Mouse (Mus musculus) kidney, embryonic 15.5 days (tissue): ENCODE measurements around the gene Aaas. TPM values are rescaled to one million over a fixed set of nuclear protein-coding genes. Genes with fewer than 3 reads are reported as not detected.

Source experiments
- ATAC-seq: fragments of 200-750 bp; cut with Nextera tagmentation; replicated peaks from 2 replicates; pipeline ENCODE4 v1.8.0; 2017; ENCODE audit warnings: moderate TSS enrichment; ENCODE audit not compliant: low FRiP score
- H3K27ac ChIP-seq: fragments of 300-500 bp; sonication (generic); 2 replicates; pipeline ENCODE4 v1.5.1; 2015; ENCODE audit warnings: mild to moderate bottlenecking, inconsistent platforms
- H3K27me3 ChIP-seq: fragments of 300-500 bp; sonication (generic); 2 replicates; pipeline ENCODE4 v1.6.1; 2015; ENCODE audit warnings: inconsistent platforms
- H3K36me3 ChIP-seq: fragments of 300-500 bp; sonication (generic); 2 replicates; pipeline ENCODE4 v1.6.1; 2015; ENCODE audit warnings: inconsistent platforms
- H3K4me1 ChIP-seq: fragments of 300-500 bp; sonication (generic); 2 replicates; pipeline ENCODE4 v1.6.1; 2015; ENCODE audit warnings: inconsistent platforms
- H3K4me2 ChIP-seq: fragments of 300-500 bp; sonication (generic); 2 replicates; pipeline ENCODE4 v1.6.1; 2015; ENCODE audit warnings: moderate library complexity, mild to moderate bottlenecking, inconsistent platforms
- H3K4me3 ChIP-seq: fragments of 300-500 bp; sonication (generic); replicated peaks from 2 replicates; pipeline ENCODE4 v1.5.1; 2015; ENCODE audit warnings: mild to moderate bottlenecking, inconsistent platforms
- H3K9ac ChIP-seq: fragments of 300-500 bp; sonication (generic); 2 replicates; pipeline ENCODE4 v1.6.1; 2015; ENCODE audit warnings: mild to moderate bottlenecking, inconsistent platforms
- H3K9me3 ChIP-seq: fragments of 300-500 bp; sonication (generic); replicated peaks from 2 replicates; pipeline ENCODE4 v1.6.1; 2016; ENCODE audit warnings: inconsistent platforms
- WGBS: fragments of 180-500 bp; shearing (Covaris S2); methylation state at CpG from one replicate; pipeline ENCODE4 v1.1.7; 2015; ENCODE audit warnings: mixed read lengths; 5-methylcytosine and 5-hydroxymethylcytosine counted together
- polyA plus RNA-seq: library from polyadenylated mRNA; unstranded; fragments of >200 nt; fragmentation: Nextera tagmentation; extraction: Ambion mirVana; gene quantifications from 2 replicates; pipeline ENCODE4 v1.2.1, GENCODE M21; 2015

Aaas gene
- polyA plus RNA-seq = 83.2 and 83.7 TPM in 2 replicates

GRCm38 (mm10) chr15:102350138-102350941 is at the start of gene Aaas:
Gene Aaas, minus strand, starts transcription at chr15:102350771.
- WGBS = under 1% methylated on average over 56 of the region's 56 CpGs

GRCm38 (mm10) chr15:102399229-102400221 is 49.0 kb upstream of the Aaas start:
- Histone ChIP-seq H3K4me2 (peak overlapping the region; percentile 78), H3K36me3 (no peaks in the 10 kb centered on the region), H3K4me1 (peaks cover 37% of the 10 kb centered on the region), H3K9me3 (no peaks in the 10 kb centered on the region), H3K27me3 (no peaks in the 10 kb centered on the region), H3K4me3 (peak overlapping the region; percentile 48), H3K9ac (peak overlapping the region; percentile 53), H3K27ac (peak overlapping the region; percentile 98)
- WGBS = 1% methylated on average over 34 of the region's 34 CpGs
- ATAC-seq = peak; percentile 85

More at GRCm38 (mm10) chr15:102350138-102350941, at the start of gene Aaas:
- peak within 1 kb of the TSS; percentile 80 for H3K4me3 ChIP-seq
- peak within 1 kb of the TSS; percentile 84 for H3K9ac ChIP-seq
- peak within 1 kb of the TSS; percentile 89 for H3K4me2 ChIP-seq
- peaks cover 27% of the 10 kb centered on the region for H3K36me3 ChIP-seq
- no peaks in the 10 kb centered on the region for H3K9me3 ChIP-seq
- peaks cover 15% of the 10 kb centered on the region for H3K4me1 ChIP-seq
- H3K27ac ChIP-seq = peak within 1 kb of the TSS; percentile 85
- peak; percentile 80 for ATAC-seq
- no peaks in the 10 kb centered on the region for H3K27me3 ChIP-seq

DNA sequence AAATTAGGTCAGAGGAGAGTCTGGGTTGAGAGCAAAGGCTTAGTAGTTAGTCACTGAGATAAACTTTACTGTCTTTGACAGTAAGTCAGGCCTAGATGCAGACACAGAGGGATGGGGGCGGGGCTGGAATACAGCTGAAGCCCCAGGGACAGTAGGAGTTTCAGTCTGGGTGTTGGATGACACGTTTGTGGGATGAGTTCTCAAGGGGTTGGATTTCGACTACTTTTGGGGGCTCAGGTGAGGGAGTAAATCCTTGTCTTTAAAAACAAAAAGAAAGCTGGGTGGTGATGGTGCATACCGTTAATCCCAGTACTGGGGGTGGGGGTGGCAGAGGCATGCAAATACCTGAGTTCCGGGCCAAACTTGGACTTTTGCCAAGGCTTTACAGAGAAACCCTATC is 48.1 kb upstream of the Aaas start:
- 14% methylated on average over 5 of the region's 5 CpGs for WGBS
- Histone ChIP-seq H3K4me1 (peaks cover 44% of the 10 kb centered on the region), H3K36me3 (no peaks in the 10 kb centered on the region), H3K4me3 (peak overlapping the region; percentile 48), H3K9ac (no peak overlapping the region), H3K4me2 (peak overlapping the region; percentile 78), H3K9me3 (no peaks in the 10 kb centered on the region), H3K27ac (peak overlapping the region; percentile 98), H3K27me3 (no peaks in the 10 kb centered on the region)
- 0 out of 2 replicates have a peak, but pooled peaks have one; percentile 37 for ATAC-seq

- H3K36me3 ChIP-seq = no peaks in the 10 kb centered on the region
- no peak overlapping the region for H3K4me3 ChIP-seq
- no peaks in the 10 kb centered on the region for H3K9me3 ChIP-seq
- H3K27me3 ChIP-seq = no peaks in the 10 kb centered on the region
- H3K27ac ChIP-seq = peak overlapping the region; percentile 57
- H3K4me1 ChIP-seq = peaks cover 43% of the 10 kb centered on the region
- H3K9ac ChIP-seq = no peak overlapping the region
- no peak overlapping the region for H3K4me2 ChIP-seq
- ATAC-seq = no peak; the same call in 1 of the 2 replicates
- WGBS = 6% methylated on average over 3 of the region's 3 CpGs
Observed at GRCm38 (mm10) chr15:102395061-102395460, 44.5 kb upstream of the Aaas start.

DNA sequence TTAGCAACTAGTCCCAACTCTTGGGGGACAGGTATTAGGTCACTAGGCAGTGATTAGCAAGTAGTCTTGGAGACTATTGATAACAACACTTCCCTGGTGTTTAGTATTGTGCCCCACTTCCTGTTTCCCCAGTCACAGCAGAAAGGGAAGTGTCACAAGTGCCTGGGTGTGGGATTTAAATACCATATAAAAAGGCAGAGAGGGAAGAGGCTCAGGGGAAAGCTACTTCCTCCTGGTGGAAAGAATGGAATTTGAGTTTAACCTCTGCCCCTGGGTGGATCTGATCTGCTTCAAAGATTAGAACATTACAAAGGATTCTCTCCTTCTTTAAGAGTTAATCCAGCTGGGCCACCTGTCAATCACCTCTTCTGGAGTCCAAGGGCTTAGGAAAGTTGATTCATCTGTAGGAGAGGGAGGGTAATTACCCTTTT is 43.0 kb upstream of the Aaas start:
- H3K4me2 ChIP-seq = no peak overlapping the region
- H3K27ac ChIP-seq = peak overlapping the region; percentile 72
- peaks cover 29% of the 10 kb centered on the region for H3K4me1 ChIP-seq
- no peaks in the 10 kb centered on the region for H3K36me3 ChIP-seq
- no peak overlapping the region for H3K4me3 ChIP-seq
- H3K9ac ChIP-seq = no peak overlapping the region
- no peak for ATAC-seq
- no peaks in the 10 kb centered on the region for H3K27me3 ChIP-seq
- H3K9me3 ChIP-seq = no peaks in the 10 kb centered on the region

GRCm38 (mm10) chr15:102392520-102392919 is 41.9 kb upstream of the Aaas start:
- H3K27ac ChIP-seq = no peak overlapping the region

DNA sequence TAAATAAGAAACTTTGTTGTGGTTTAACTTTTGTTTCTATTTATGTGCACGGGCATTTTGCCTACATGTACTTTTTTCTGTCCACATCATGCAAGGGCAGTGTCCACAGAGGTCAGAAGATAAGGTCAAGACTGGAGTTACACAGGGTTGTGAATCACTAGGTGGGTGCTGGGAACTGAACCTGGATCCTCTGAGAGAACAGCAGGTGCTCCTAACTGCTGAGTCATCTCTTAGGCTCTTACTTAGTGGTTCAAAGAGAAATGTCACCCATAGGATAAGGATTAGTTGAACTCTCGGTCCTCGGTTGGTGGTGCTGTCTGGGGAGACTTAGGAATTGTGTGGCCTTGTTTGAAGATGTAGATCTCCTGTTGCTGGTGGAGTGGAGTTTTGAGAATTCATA is 38.4 kb upstream of the Aaas start:
- WGBS = 90% methylated on average over 3 of the region's 3 CpGs

More at GRCm38 (mm10) chr15:102392520-102392919, 41.9 kb upstream of the Aaas start:
- Histone ChIP-seq H3K4me1 (peaks cover 24% of the 10 kb centered on the region), H3K9me3 (no peaks in the 10 kb centered on the region), H3K4me3 (no peak overlapping the region), H3K27me3 (no peaks in the 10 kb centered on the region), H3K4me2 (no peak overlapping the region), H3K36me3 (no peaks in the 10 kb centered on the region), H3K9ac (no peak overlapping the region)
- 57% methylated on average over 2 of the region's 2 CpGs for WGBS
- no peak for ATAC-seq

DNA sequence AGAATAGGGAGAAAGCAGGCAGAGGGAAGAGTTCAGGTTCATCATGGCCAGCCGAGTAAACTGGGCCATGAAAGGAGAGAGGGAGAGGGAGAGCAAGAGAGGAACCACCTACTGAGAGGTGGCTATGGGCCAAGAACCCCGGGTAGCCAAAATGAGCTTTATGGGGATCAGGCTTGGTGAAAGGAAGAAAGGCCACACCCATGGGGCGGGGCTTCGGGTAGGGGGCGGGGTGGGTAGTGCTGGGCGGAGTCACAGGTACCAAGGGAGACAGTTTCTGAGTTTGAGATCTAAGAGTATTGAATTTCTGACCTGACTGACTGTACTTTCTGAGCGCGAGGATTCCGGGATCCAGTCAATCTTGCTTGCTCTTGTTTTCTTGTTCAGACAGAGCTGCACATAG is 36.1 kb upstream of the Aaas start:
- no peak overlapping the region for H3K9ac ChIP-seq
- 47% methylated on average over 9 of the region's 9 CpGs for WGBS
- H3K4me3 ChIP-seq = no peak overlapping the region
- H3K27me3 ChIP-seq = no peaks in the 10 kb centered on the region
- no peaks in the 10 kb centered on the region for H3K9me3 ChIP-seq
- 0 out of 2 replicates have a peak, but pooled peaks cover 4% of the 10 kb centered on the region for H3K4me1 ChIP-seq
- H3K27ac ChIP-seq = no peak overlapping the region
- H3K4me2 ChIP-seq = no peak overlapping the region
- H3K36me3 ChIP-seq = no peaks in the 10 kb centered on the region
- no peak for ATAC-seq

More for the DNA sequence above, 38.4 kb upstream of the Aaas start:
- Histone ChIP-seq H3K9me3 (no peaks in the 10 kb centered on the region), H3K4me2 (no peak overlapping the region), H3K4me3 (no peak overlapping the region), H3K27me3 (no peaks in the 10 kb centered on the region), H3K36me3 (no peaks in the 10 kb centered on the region), H3K9ac (no peak overlapping the region), H3K27ac (no peak overlapping the region), H3K4me1 (peaks cover 13% of the 10 kb centered on the region)
- ATAC-seq = no peak

DNA sequence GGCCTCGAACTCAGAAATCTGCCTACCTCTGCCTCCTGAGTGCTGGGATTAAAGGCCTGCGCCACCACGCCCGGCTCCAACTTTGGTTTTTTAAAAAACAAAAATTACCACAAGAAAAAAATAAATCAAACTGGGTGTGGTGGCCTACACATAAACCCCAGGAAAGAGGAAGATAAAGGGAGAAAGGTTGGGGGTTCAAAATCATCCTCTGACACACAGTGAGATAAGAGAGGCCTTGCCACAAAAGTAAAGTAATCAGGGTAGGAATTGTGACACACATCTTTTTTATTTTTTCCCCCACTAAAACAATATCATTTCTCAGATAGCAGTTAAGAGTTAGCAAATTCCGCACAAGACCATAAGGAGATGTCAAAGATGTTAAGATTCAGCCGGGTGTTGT is 33.1 kb upstream of the Aaas start:
- 73% methylated on average over 6 of the region's 6 CpGs for WGBS

DNA sequence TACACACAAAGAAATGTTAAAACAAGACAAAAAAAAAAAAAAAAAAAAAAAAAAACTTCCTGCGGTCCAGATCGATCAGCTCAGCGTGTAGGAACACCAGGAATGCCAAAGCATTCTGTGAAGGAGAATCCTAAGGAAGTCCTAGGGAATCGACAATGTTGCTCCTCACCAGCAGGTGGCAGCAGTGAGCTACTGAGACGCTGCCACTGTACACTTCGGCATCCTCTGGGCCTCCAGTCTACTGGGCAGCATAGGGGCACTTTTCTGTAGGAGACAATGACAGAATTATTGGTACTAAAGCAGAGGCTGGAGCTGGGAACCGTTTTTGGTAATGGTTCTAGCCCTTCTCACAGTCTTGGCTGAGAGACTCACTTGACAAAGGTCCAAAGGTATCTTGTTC is 31.0 kb upstream of the Aaas start:
- peaks cover 25% of the 10 kb centered on the region for H3K4me1 ChIP-seq
- H3K27me3 ChIP-seq = no peaks in the 10 kb centered on the region
- H3K4me3 ChIP-seq = no peak overlapping the region
- no peaks in the 10 kb centered on the region for H3K9me3 ChIP-seq
- no peak overlapping the region for H3K4me2 ChIP-seq
- no peaks in the 10 kb centered on the region for H3K36me3 ChIP-seq
- no peak overlapping the region for H3K27ac ChIP-seq
- H3K9ac ChIP-seq = no peak overlapping the region
- ATAC-seq = peak; percentile 54; the same call in 1 of the 2 replicates
- 5% methylated on average over 7 of the region's 7 CpGs for WGBS

More for the DNA sequence above, 33.1 kb upstream of the Aaas start:
- Histone ChIP-seq H3K4me3 (no peak overlapping the region), H3K4me1 (0 out of 2 replicates have a peak, but pooled peaks cover 5% of the 10 kb centered on the region), H3K9me3 (no peaks in the 10 kb centered on the region), H3K27ac (no peak overlapping the region), H3K27me3 (no peaks in the 10 kb centered on the region), H3K9ac (no peak overlapping the region), H3K36me3 (no peaks in the 10 kb centered on the region), H3K4me2 (no peak overlapping the region)
- ATAC-seq = no peak

DNA sequence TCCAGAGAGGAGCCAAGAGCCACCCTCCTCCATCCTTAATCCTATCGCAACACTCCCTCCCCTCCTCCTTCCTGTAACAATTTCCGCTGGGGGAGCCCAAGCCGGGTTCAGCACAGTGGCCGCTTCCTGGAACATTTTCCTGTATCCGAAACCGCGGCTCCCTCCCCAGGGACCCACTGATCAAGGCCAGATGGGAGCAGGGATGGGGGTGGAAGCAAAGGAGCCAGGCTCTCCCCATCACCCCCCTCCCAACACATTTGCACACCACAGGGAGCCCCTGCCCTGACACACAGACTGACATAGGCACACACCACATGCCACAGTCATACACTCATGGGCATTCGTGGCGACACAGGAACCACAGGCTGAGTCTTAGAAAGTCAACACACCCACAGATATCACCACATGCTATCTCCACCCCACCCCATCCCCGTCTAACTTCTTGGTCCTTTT is 27.3 kb upstream of the Aaas start:
- Histone ChIP-seq H3K27me3 (no peaks in the 10 kb centered on the region), H3K36me3 (no peaks in the 10 kb centered on the region), H3K4me2 (peak overlapping the region; percentile 97), H3K9me3 (no peaks in the 10 kb centered on the region), H3K4me1 (peaks cover 27% of the 10 kb centered on the region), H3K9ac (no peak overlapping the region), H3K27ac (peak overlapping the region; percentile 86), H3K4me3 (peak overlapping the region; percentile 64; the same call in 1 of the 2 replicates)
- ATAC-seq = peak; percentile 55
- 6% methylated on average over 10 of the region's 10 CpGs for WGBS
